Mouse (Mus musculus) myocyte (in vitro differentiated cells): ENCODE results near the gene Lpcat1. TPM values are rescaled to one million over a fixed set of nuclear protein-coding genes. Genes with fewer than 3 reads are reported as not detected.

Source experiments
- H3K27me3 ChIP-seq: one replicate; pipeline ENCODE4 v1.6.1; 2011; ENCODE audit not compliant: control insufficient read depth, insufficient read depth, insufficient read length
- H3K36me3 ChIP-seq: one replicate; pipeline ENCODE4 v1.6.1; 2011; ENCODE audit not compliant: control insufficient read depth, insufficient read depth
- H3K4me2 ChIP-seq: one replicate; pipeline ENCODE4 v1.6.1; 2011; ENCODE audit warnings: low read depth, control low read depth
- H3K4me3 ChIP-seq: one replicate; pipeline ENCODE4 v1.5.1; 2011; ENCODE audit warnings: mild to moderate bottlenecking, control low read depth, moderate library complexity
- H3K79me2 ChIP-seq: one replicate; pipeline ENCODE4 v1.6.1; 2011; ENCODE audit not compliant: control insufficient read depth, insufficient read depth
- H3ac ChIP-seq: one replicate; pipeline ENCODE4 v1.6.1; 2011; ENCODE audit not compliant: control insufficient read depth, insufficient read length
- CEBPB ChIP-seq: IDR thresholded peaks from 2 replicates; pipeline ENCODE4 v1.6.1; 2011; ENCODE audit warnings: mild to moderate bottlenecking, moderate library complexity; ENCODE audit not compliant: poor library complexity, insufficient read depth, severe bottlenecking
- E2F4 ChIP-seq: IDR thresholded peaks from one replicate; pipeline ENCODE4 v1.6.1; 2011; ENCODE audit warnings: mild to moderate bottlenecking, control low read depth, moderate library complexity; ENCODE audit not compliant: insufficient read depth
- MAX ChIP-seq: IDR thresholded peaks from one replicate; pipeline ENCODE4 v1.6.1; 2011; ENCODE audit warnings: low read depth, mild to moderate bottlenecking, control low read depth
- MYOD1 ChIP-seq, 3 experiments: IDR thresholded peaks; one replicate each; pipeline ENCODE4 v1.6.1; 2011; ENCODE audit warnings: control low read depth in 2 of 3, low read depth in 2 of 3, mild to moderate bottlenecking in 2 of 3, moderate library complexity in 1 of 3; ENCODE audit not compliant: insufficient read length in 2 of 3, control insufficient read depth in 1 of 3
- MYOG ChIP-seq, 3 experiments: IDR thresholded peaks; one replicate each; pipeline ENCODE4 v1.6.1; 2011; ENCODE audit warnings: control low read depth in 2 of 3, low read depth in 2 of 3, mild to moderate bottlenecking in 2 of 3; ENCODE audit not compliant: insufficient read length in 2 of 3, control insufficient read depth in 1 of 3, insufficient read depth in 1 of 3
- POLR2A ChIP-seq: IDR thresholded peaks from one replicate; pipeline ENCODE4 v1.6.1; 2011; ENCODE audit warnings: low read depth, mild to moderate bottlenecking, control low read depth, moderate library complexity; ENCODE audit not compliant: insufficient read length
- POLR2AphosphoS2 ChIP-seq: IDR thresholded peaks from one replicate; pipeline ENCODE4 v1.6.1; 2011; ENCODE audit warnings: low read depth, control low read depth; ENCODE audit not compliant: insufficient read length
- REST ChIP-seq: IDR thresholded peaks from one replicate; pipeline ENCODE4 v1.6.1; 2011; ENCODE audit warnings: mild to moderate bottlenecking, control low read depth, moderate library complexity; ENCODE audit not compliant: insufficient read depth, insufficient read length
- SRF ChIP-seq: IDR thresholded peaks from one replicate; pipeline ENCODE4 v1.6.1; 2011; ENCODE audit warnings: low read depth; ENCODE audit not compliant: control insufficient read depth, insufficient read length
- TCF12 ChIP-seq: IDR thresholded peaks from one replicate; pipeline ENCODE4 v1.6.1; 2011; ENCODE audit warnings: mild to moderate bottlenecking, control low read depth; ENCODE audit not compliant: poor library complexity, insufficient read depth, severe bottlenecking
- TCF3 ChIP-seq: IDR thresholded peaks from one replicate; pipeline ENCODE4 v1.6.1; 2011; ENCODE audit warnings: low read depth, control low read depth; ENCODE audit not compliant: insufficient read length
- USF1 ChIP-seq: IDR thresholded peaks from one replicate; pipeline ENCODE4 v1.6.1; 2011; ENCODE audit warnings: low read depth, mild to moderate bottlenecking, control low read depth, moderate library complexity
- polyA plus RNA-seq: library from polyadenylated mRNA; unstranded; fragments of >200 nt; fragmentation: generic; extraction: Trizol; gene quantifications from one replicate; pipeline ENCODE4 v1.2.1, GENCODE M21; 2012; ENCODE audit warnings: missing spikeins

Gene Lpcat1
- polyA plus RNA-seq, 1 experiment: 10.1 TPM

GRCm38 (mm10) chr13:73483331-73483730 lies 16.3 kb downstream of the Lpcat1 start:
- no peak overlapping the region for H3K4me3 ChIP-seq
- no peak overlapping the region for H3ac ChIP-seq
- no peak overlapping the region for H3K4me2 ChIP-seq
- H3K36me3 ChIP-seq: peaks cover 9% of the 10 kb centered on the region
- peaks cover 38% of the 10 kb centered on the region for H3K79me2 ChIP-seq
- TF ChIP-seq E2F4 (no peak), USF1 (no peak), CEBPB (no peak), MYOD1 (IDR thresholded peaks at IDR 0.05; ENCODE audit: control insufficient read depth in 1 of 3, insufficient read length in 2 of 3, low read depth in 2 of 3) (no peak), TCF12 (no peak)
- H3K27me3 ChIP-seq: no peaks in the 10 kb centered on the region

- no peak overlapping the region for H3K4me2 ChIP-seq
- no peak for TF ChIP-seq POLR2AphosphoS2
- TF ChIP-seq REST: no peak
- no peak for TF ChIP-seq MAX
- TF ChIP-seq TCF12: no peak
- TF ChIP-seq TCF3: no peak
- no peak for TF ChIP-seq USF1
- no peak for TF ChIP-seq MYOD1 (IDR thresholded peaks at IDR 0.05; ENCODE audit: control insufficient read depth in 1 of 3, insufficient read length in 2 of 3, low read depth in 2 of 3)
- no peak for TF ChIP-seq MYOG (IDR thresholded peaks at IDR 0.05; ENCODE audit: control insufficient read depth in 1 of 3, insufficient read depth in 1 of 3, insufficient read length in 2 of 3, low read depth in 2 of 3)
- H3K79me2 ChIP-seq: peaks cover 30% of the 10 kb centered on the region
- no peak overlapping the region for H3ac ChIP-seq
- peaks cover 9% of the 10 kb centered on the region for H3K36me3 ChIP-seq
- no peaks in the 10 kb centered on the region for H3K27me3 ChIP-seq
- no peak overlapping the region for H3K4me3 ChIP-seq
These were observed 17.2 kb downstream of the Lpcat1 start for GRCm38 (mm10) chr13:73484171-73484570.

- H3K4me2 ChIP-seq: no peak overlapping the region
- H3K27me3 ChIP-seq: no peaks in the 10 kb centered on the region
- H3K36me3 ChIP-seq: peaks cover 9% of the 10 kb centered on the region
- TF ChIP-seq POLR2AphosphoS2: no peak
- H3ac ChIP-seq: no peak overlapping the region
- H3K79me2 ChIP-seq: peaks cover 6% of the 10 kb centered on the region
- no peak overlapping the region for H3K4me3 ChIP-seq
These were observed 21.1 kb downstream of the Lpcat1 start for GRCm38 (mm10) chr13:73488105-73488504.

- Histone ChIP-seq H3K79me2 (peaks cover under 1% of the 10 kb centered on the region), H3K36me3 (peaks cover 9% of the 10 kb centered on the region), H3K4me3 (no peak overlapping the region), H3K27me3 (no peaks in the 10 kb centered on the region), H3ac (no peak overlapping the region), H3K4me2 (no peak overlapping the region)
- TF ChIP-seq MYOD1 (IDR thresholded peaks at IDR 0.05; ENCODE audit: control insufficient read depth in 1 of 3, insufficient read length in 2 of 3, low read depth in 2 of 3) (no peak), USF1 (no peak), SRF (no peak), POLR2A (no peak), REST (no peak), TCF12 (no peak), MYOG (IDR thresholded peaks at IDR 0.05; ENCODE audit: control insufficient read depth in 1 of 3, insufficient read depth in 1 of 3, insufficient read length in 2 of 3, low read depth in 2 of 3) (no peak)
These were observed 21.7 kb downstream of the Lpcat1 start for GRCm38 (mm10) chr13:73488707-73489106.

GRCm38 (mm10) chr13:73489986-73490385 lies 23.0 kb downstream of the Lpcat1 start:
- no peaks in the 10 kb centered on the region for H3K27me3 ChIP-seq
- TF ChIP-seq SRF (no peak), POLR2A (no peak), TCF12 (no peak), USF1 (no peak), REST (no peak), MYOG (IDR thresholded peaks at IDR 0.05; ENCODE audit: control insufficient read depth in 1 of 3, insufficient read depth in 1 of 3, insufficient read length in 2 of 3, low read depth in 2 of 3) (no peak)
- no peaks in the 10 kb centered on the region for H3K79me2 ChIP-seq
- H3K36me3 ChIP-seq: peaks cover 9% of the 10 kb centered on the region
- no peak overlapping the region for H3K4me2 ChIP-seq
- H3ac ChIP-seq: no peak overlapping the region
- H3K4me3 ChIP-seq: no peak overlapping the region
